Mouse (Mus musculus) thymus, adult 2 months (tissue): ENCODE measurements around the gene Lypla2. TPM values are rescaled to one million over a fixed set of nuclear protein-coding genes. Genes with fewer than 3 reads are reported as not detected.

Source experiments
- DNase-seq: peaks from one replicate; pipeline ENCODE4 v3.0.0; 2021
- H3K27ac ChIP-seq: fragments of 200-500 bp; 2 replicates; pipeline ENCODE4 v1.5.1; 2012; ENCODE audit warnings: low read length, control low read depth; ENCODE audit not compliant: control insufficient read depth, insufficient read depth
- H3K27me3 ChIP-seq: fragments of 200-500 bp; 2 replicates; pipeline ENCODE4 v1.6.1; 2012; ENCODE audit warnings: mild to moderate bottlenecking, low read length, moderate library complexity, mixed read lengths; ENCODE audit not compliant: control insufficient read depth, insufficient read depth
- H3K36me3 ChIP-seq: fragments of 200-500 bp; 2 replicates; pipeline ENCODE4 v1.6.1; 2012; ENCODE audit warnings: mild to moderate bottlenecking, low read length, moderate library complexity; ENCODE audit not compliant: control insufficient read depth, insufficient read depth
- H3K4me1 ChIP-seq: fragments of 200-500 bp; replicated peaks from 2 replicates; pipeline ENCODE4 v1.6.1; 2012; ENCODE audit warnings: low read length; ENCODE audit not compliant: control insufficient read depth, insufficient read depth
- H3K4me3 ChIP-seq: fragments of 200-500 bp; 2 replicates; pipeline ENCODE4 v1.5.1; 2012; ENCODE audit warnings: mild to moderate bottlenecking, low read length, control low read depth, moderate library complexity; ENCODE audit not compliant: control insufficient read depth, insufficient read depth
- CTCF ChIP-seq: fragments of 200-500 bp; IDR thresholded peaks from 2 replicates; pipeline ENCODE4 v1.5.1; 2012; ENCODE audit warnings: mild to moderate bottlenecking, control low read depth, low read length, moderate library complexity, borderline replicate concordance; ENCODE audit not compliant: control insufficient read depth, poor library complexity, insufficient read depth; ENCODE audit errors: extremely low read depth
- POLR2A ChIP-seq: fragments of 200-500 bp; IDR thresholded peaks from 2 replicates; pipeline ENCODE4 v1.6.1; 2012; ENCODE audit warnings: mild to moderate bottlenecking, low read length, control low read depth, moderate library complexity; ENCODE audit not compliant: control insufficient read depth, poor library complexity, insufficient read depth; ENCODE audit errors: extremely low read depth
- WGBS: fragments of 180-500 bp; shearing (Covaris S2); methylation state at CpG from one replicate; pipeline ENCODE4 v1.1.7; 2018; 5-methylcytosine and 5-hydroxymethylcytosine counted together
- polyA plus RNA-seq: library from polyadenylated mRNA; depleted of rRNA; stranded (reverse); fragments of >200 nt; gene quantifications from 2 replicates; pipeline ENCODE4 v1.2.3, GENCODE M21; 2012

Gene Lypla2
- polyA plus RNA-seq, 1 experiment = 224 TPM

DNA sequence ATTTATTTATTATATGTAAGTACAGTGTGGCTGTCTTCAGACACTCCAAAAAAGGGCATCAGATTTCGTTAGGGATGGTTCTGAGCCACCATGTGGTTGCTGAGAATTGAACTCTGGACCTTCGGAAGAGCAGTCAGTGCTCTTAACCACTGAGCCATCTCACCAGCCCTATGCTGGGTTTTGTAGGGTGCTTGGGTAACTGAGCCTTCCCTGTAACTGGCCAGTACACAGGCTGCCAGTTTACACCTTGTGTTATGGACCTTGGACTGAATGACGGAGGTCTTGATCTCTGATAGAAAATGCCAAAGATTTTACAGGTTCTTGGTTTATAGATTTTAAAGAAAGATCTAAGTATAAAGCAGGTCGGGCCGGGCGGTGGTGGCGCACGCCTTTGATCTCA is 42.2 kb downstream of the Lypla2 start:
- H3K36me3 ChIP-seq = peaks cover 4% of the 10 kb centered on the region; the same call in 1 of the 2 replicates
- H3K4me1 ChIP-seq = no peaks in the 10 kb centered on the region
- 98% methylated on average over 8 of the region's 8 CpGs for WGBS
- no peak overlapping the region for H3K4me3 ChIP-seq
- H3K27ac ChIP-seq = no peak overlapping the region
- no peak for DNase-seq
- TF ChIP-seq CTCF (no peak), POLR2A (no peak)
- no peaks in the 10 kb centered on the region for H3K27me3 ChIP-seq

DNA sequence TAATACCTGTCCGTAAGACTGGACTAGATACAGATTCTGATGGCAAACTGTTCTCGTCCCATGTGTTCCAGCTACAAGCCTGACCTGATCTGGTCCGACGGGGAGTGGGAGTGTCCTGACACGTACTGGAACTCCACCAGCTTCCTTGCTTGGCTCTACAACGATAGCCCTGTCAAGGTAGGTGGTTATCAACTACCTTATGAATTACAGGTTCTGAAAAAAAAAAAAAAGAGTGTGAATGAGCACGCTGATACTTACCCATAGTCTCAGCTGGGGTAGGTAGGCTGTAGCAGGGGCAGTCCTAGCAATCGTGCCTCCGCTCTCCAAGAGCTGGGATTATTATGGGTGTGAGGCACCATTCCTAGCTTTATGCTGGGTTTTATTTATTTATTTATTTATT is 42.6 kb downstream of the Lypla2 start:
- peaks cover 4% of the 10 kb centered on the region; the same call in 1 of the 2 replicates for H3K36me3 ChIP-seq
- TF ChIP-seq POLR2A = no peak
- no peak for TF ChIP-seq CTCF
- H3K4me1 ChIP-seq = no peaks in the 10 kb centered on the region
- H3K27me3 ChIP-seq = no peaks in the 10 kb centered on the region
- DNase-seq = no peak
- 94% methylated on average over 9 of the region's 9 CpGs for WGBS
- H3K27ac ChIP-seq = no peak overlapping the region
- no peak overlapping the region for H3K4me3 ChIP-seq

DNA sequence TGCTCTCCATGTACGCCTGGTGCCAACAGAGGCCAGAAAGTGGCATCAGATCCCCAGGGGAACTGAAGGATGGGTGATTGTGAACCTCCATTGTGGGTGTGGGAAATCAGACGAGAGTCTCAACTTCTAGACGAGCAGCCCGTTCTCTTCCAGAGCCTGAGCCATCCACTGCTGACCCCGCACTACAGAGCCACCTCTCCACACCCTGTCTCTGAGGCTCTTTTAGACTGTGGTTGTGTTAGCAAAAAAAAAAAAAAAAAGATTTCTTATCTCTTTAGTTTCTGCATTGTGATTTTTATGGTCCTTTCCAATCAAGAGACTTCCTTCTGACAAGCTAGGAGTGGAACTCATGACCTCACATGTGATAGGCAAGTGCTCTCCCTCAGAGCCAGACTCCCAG is 43.0 kb downstream of the Lypla2 start:
- TF ChIP-seq CTCF = no peak
- no peak for TF ChIP-seq POLR2A
- Histone ChIP-seq H3K36me3 (peaks cover 4% of the 10 kb centered on the region; the same call in 1 of the 2 replicates), H3K4me1 (no peaks in the 10 kb centered on the region), H3K27ac (no peak overlapping the region), H3K27me3 (no peaks in the 10 kb centered on the region), H3K4me3 (no peak overlapping the region)
- WGBS = 96% methylated on average over 5 of the region's 5 CpGs
- no peak for DNase-seq

DNA sequence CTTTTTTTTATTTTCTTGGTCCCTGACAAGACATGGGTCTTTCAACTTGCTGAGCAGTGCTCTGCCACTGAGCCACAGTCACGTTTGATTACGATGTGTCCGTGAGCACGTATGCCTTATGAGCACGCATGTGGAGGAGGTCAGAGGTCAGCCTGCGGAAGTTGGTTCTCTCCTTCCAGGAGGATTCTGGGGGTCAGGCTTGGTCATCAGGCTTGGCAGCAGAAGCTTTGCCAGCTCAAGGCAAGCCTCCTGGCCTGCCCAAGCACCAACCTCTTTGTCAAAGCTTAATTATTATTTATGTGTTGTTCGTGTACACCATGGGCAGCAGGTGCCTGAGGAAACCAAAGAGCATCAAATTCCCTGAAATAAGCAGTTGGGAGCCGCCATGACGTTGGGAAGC is 44.0 kb downstream of the Lypla2 start:
- H3K4me3 ChIP-seq = no peak overlapping the region
- H3K4me1 ChIP-seq = no peaks in the 10 kb centered on the region
- 97% methylated on average over 9 of the region's 9 CpGs for WGBS
- no peaks in the 10 kb centered on the region for H3K27me3 ChIP-seq
- no peak overlapping the region for H3K27ac ChIP-seq
- no peaks in the 10 kb centered on the region; the same call in 1 of the 2 replicates for H3K36me3 ChIP-seq
- DNase-seq = no peak
- TF ChIP-seq CTCF (no peak), POLR2A (no peak)

DNA sequence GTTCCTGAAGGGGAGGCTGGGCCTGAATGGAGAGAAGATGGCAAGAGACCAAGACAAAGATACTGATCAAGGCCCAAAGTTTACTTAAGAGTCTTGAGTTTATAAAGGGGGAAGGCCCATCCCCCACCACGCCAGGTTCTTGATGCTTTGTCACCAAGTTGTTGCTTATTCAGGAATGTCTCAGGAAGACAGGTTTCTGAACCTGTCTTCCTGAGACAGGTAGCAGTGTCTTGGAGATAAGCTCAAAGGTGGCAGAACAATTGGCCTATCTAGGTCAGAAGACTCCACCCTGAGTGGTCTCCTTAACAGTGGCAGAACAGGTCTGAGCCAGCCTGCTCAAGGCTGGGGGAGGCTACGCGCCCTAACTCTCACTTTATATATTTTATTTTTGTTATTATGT is 45.6 kb downstream of the Lypla2 start:
- no peaks in the 10 kb centered on the region for H3K27me3 ChIP-seq
- peaks cover under 1% of the 10 kb centered on the region; the same call in 1 of the 2 replicates for H3K4me1 ChIP-seq
- H3K27ac ChIP-seq = no peak overlapping the region
- TF ChIP-seq POLR2A (no peak), CTCF (no peak)
- H3K36me3 ChIP-seq = no peaks in the 10 kb centered on the region
- no peak overlapping the region for H3K4me3 ChIP-seq
- DNase-seq = no peak
- 97% methylated on average over 3 of the region's 3 CpGs for WGBS

DNA sequence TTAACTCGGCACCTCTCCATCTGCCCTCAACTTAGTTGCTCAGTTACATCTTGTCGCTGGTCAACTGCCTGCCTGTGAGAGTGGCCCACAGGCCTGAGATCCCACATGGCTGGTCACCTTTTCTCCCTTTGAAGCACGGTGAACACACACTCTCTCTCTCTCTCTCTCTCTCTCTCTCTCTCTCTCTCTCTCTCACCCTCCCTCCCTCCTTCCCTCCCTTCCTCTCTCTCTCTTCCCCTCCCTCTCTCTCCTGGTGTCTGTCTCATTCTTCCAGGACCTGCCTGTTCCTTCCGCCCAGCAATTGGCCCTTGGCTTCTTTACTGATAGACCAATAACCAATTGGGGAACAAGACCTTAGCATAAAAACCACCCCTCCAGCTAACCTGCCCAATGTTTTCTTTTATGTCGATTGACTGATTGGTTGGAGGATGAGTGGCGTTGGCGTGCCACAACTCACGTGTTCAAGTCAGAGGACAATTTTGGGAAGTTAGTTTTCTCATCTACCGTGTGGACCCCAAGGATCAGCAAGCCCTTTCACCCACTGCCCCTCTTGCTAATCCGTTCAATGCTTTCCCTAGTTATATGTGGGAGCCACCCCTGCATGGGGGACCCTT is 46.1 kb downstream of the Lypla2 start:
- TF ChIP-seq POLR2A (no peak), CTCF (no peak)
- Histone ChIP-seq H3K27ac (no peak overlapping the region), H3K4me1 (peaks cover 7% of the 10 kb centered on the region), H3K4me3 (no peak overlapping the region), H3K36me3 (no peaks in the 10 kb centered on the region), H3K27me3 (no peaks in the 10 kb centered on the region)
- no peak for DNase-seq
- WGBS = 93% methylated on average over 10 of the region's 10 CpGs

DNA sequence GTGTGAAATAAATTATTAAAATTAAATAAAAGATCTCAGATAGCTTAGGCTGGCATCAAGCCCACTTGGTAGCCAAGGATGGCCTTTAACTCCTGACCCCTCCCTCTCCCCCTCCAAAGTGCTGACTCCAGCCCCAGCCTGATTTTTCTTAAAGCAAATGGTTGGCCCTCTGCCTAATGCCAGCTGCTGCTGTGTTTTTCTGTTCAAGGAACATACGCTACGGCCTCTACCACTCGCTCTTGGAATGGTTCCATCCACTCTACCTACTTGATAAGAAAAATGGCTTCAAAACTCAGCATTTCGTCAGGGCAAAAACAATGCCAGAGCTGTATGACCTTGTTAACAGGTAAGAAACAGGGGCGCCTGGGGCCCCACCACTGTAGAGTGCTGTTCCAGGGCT is 47.1 kb downstream of the Lypla2 start:
- DNase-seq = no peak

More for the DNA sequence above, 47.1 kb downstream of the Lypla2 start:
- Histone ChIP-seq H3K27me3 (no peaks in the 10 kb centered on the region), H3K36me3 (no peaks in the 10 kb centered on the region), H3K4me3 (no peak overlapping the region), H3K4me1 (peaks cover 8% of the 10 kb centered on the region), H3K27ac (no peak overlapping the region)
- TF ChIP-seq CTCF (no peak), POLR2A (no peak)
- WGBS = 99% methylated on average over 5 of the region's 5 CpGs
